Mouse (Mus musculus) spleen, postnatal 14 days (tissue): Measurements from ENCODE around the gene Gtf2h1.

Source experiments
- DNase-seq, 2 experiments: peaks; one replicate each; pipeline ENCODE4 v3.0.0; 2021 to 2022; ENCODE audit warnings: low spot score in 2 of 2

The Gtf2h1 gene

GRCm38 (mm10) chr7:46849287-46849686 is 53.4 kb downstream of the Gtf2h1 start:
- no peak for DNase-seq

GRCm38 (mm10) chr7:46851026-46851425 is 55.1 kb downstream of the Gtf2h1 start:
- DNase-seq: no peak

DNA sequence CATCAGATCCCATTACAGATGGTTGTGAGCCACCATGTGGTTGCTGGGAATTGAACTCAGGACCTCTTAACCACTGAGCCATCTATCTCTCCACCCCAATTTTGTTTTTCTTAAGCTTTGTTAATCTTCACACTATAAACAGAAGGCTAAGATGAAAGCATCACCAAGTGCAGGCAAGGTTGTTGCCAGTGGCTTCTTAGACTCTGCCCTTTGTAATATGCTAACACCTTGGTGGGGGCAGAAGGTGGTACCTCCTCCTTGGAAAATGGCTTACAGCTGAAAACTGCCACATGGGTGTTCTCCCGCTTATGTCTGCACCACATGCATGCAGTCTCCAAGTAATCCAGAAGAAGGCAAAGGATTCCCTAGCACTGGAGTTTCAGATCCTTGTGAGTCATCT is 56.8 kb downstream of the Gtf2h1 start:
- DNase-seq: no peak

- DNase-seq: no peak
Measured at GRCm38 (mm10) chr7:46853365-46853764, 57.5 kb downstream of the Gtf2h1 start.

DNA sequence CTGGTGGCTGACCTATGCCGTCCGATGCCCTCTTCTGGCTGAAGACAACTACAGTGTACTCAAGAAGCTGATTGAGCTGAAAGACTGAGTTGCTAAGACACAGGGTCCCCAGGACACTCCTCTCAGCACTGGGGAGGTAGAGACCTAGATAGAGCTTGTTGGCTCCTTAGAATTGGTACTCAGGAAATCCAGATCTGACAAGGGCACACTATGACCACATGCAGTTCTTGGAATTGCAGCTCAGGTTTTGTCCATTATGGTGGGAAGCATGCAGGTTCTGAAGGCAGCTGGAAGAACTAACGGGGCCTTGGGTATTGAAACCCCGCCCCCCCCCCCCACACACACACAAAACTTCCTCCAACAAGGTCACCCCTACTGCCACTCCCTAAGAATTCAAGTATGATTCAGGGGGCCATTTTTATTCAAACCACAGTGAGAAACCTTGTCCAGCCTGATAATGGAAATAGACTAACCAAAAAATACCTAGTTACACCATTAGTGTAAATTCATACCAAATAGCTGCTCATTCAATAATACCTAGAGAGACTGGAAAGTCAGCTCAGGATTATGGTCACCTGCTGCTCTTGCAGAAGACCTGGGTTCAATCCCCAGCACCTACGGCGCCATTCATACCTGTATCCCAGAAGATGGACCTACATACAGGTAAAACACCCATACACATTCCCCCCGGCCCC is 60.1 kb downstream of the Gtf2h1 start:
- no peak for DNase-seq

GRCm38 (mm10) chr7:46857436-46857835 is 61.5 kb downstream of the Gtf2h1 start:
- DNase-seq: no peak

DNA sequence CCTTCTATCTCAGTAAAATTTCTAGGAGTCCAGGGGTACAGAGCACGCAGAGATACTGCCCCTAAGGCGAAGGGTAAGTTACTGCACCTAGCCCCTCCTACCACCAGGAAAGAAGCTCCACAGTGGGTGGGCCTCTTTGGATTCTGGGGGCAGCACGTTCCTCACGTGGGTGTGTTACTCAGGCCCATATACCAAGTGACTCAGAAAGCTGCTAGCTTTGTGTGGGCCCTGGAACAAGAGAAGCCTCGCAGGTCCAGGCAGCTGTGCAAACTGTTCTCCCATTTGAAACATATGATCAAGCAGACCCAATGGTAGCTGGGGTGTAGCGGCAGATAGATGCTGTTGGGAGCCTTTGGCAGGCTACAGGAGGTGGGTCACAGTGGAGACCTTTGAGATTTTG is 63.1 kb downstream of the Gtf2h1 start:
- no peak for DNase-seq

DNA sequence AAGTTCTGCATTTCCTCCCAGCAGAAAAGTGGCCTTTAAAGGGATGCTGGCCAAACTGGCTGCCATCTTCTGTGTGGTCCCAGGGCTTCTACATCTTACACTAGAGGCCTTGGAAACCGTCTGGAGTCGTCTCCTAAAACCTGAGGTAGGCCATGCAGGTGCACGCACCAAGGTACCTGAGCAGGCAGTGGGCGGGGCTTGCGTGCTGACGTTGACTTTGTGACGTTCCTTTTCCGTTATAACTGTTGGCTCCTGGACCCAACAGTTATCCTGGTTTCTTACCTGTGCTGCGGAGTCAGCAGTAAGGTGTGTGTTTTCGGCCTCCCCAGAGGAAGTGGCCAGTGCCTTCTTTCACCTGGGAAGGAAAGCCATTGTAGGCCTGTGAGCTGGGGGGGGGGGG is 65.1 kb downstream of the Gtf2h1 start, which contains the start of gene Ldhc:
Ldhc (plus strand) TSS at position 208 of the 400 bp plus-strand sequence.
- DNase-seq: no peak

DNA sequence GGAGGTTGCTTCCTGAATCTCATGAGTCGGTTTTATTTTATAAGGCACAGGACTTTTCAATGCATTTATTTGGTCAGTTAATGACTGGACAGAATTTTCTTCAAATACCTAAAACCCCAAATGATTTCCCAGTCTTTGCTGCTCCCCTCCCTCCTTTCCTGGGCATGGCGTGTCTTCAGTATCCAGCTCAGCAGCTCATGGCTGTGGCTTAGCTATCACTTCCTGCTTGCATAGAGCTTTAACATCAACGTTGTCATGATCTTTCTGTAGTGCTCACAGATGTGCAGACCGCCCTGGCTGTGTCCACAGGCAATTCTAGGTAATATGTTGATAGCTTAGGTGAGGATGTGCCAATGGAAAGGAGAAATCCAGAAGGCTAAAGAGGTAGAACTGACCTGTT is 76.1 kb downstream of the Gtf2h1 start:
- DNase-seq: no peak
